ENCODE assay signal across 15 mouse cellular contexts in the genomic region with DNA sequence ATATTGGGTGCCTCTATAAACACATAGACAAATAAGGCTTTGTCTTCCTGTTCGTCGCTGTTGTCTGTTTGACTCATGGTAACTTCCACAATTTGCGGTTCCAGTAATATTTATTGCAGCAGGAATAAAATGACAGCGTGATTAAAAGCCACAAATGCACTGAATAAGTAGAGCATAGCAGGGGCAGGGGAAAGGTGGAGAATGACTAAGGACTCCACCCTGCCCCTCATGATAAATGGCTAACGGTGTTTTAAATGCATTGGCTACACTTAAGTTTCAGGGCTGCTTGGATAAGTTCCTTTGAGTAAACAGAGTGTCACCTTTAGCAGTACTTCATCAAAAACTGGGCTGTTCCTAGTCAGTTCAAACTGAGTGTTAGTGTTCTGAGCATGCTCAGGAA.
"Had no signal": no experiment of that assay in that cellular context is flagged by ENCODE, and none has a peak within 500 bp of the region (broad histone marks: within the 10 kb centered on the region; RNA-seq: fewer than 3 reads in every experiment).

No protein-coding gene starts in this region.

- DNase-seq: kidney, adult 2 months; kidney, postnatal 10 days; layer of hippocampus, adult 9-11 months; layer of hippocampus, postnatal 36 days; liver; liver, embryonic 13.5 days; liver, postnatal 0 days; lung, postnatal 36 days; right cerebral cortex, postnatal 14 days; thymus, postnatal 36 days had no signal

- H3K4me2 ChIP-seq: limb, embryonic 12.5 days; liver, embryonic 13.5 days; lung, embryonic 15.5 days; midbrain, embryonic 12.5 days; stomach, embryonic 15.5 days had no signal

- H3K4me3 ChIP-seq: limb, embryonic 12.5 days; liver, embryonic 13.5 days; lung, embryonic 15.5 days; midbrain, embryonic 12.5 days; stomach, embryonic 15.5 days had no signal

- H3K27me3 ChIP-seq: limb, embryonic 12.5 days; liver, embryonic 13.5 days; lung, embryonic 15.5 days; midbrain, embryonic 12.5 days; stomach, embryonic 15.5 days had no signal

- H3K27ac ChIP-seq: limb, embryonic 12.5 days; liver, embryonic 13.5 days; lung, embryonic 15.5 days; stomach, embryonic 15.5 days had no signal

- H3K4me1 ChIP-seq: limb, embryonic 12.5 days; liver, embryonic 13.5 days; lung, embryonic 15.5 days; stomach, embryonic 15.5 days had no signal

- H3K36me3 ChIP-seq: limb, embryonic 12.5 days; liver, embryonic 13.5 days; lung, embryonic 15.5 days; midbrain, embryonic 12.5 days; stomach, embryonic 15.5 days had no signal

- H3K9me3 ChIP-seq: limb, embryonic 12.5 days; liver, embryonic 13.5 days; lung, embryonic 15.5 days; midbrain, embryonic 12.5 days; stomach, embryonic 15.5 days had no signal

- ATAC-seq: intestine, embryonic 16.5 days; liver, postnatal 0 days had no signal

- H3K9ac ChIP-seq: limb, embryonic 12.5 days; liver, embryonic 13.5 days; liver, postnatal 0 days; lung, embryonic 15.5 days; midbrain, embryonic 12.5 days; stomach, embryonic 15.5 days had no signal
